Mouse (Mus musculus) ES-E14 (cell line): ENCODE results near the gene Trmt61a.

Experiments used
- HCFC1 ChIP-seq: IDR thresholded peaks from 2 replicates; pipeline ENCODE4 v1.6.1; 2012; ENCODE audit warnings: low read length, inconsistent platforms, borderline replicate concordance; ENCODE audit not compliant: insufficient read depth
- ZC3H11A ChIP-seq: IDR thresholded peaks from 2 replicates; pipeline ENCODE4 v1.6.1; 2012; ENCODE audit warnings: low read depth, mild to moderate bottlenecking, inconsistent platforms, low read length, borderline replicate concordance

DNA sequence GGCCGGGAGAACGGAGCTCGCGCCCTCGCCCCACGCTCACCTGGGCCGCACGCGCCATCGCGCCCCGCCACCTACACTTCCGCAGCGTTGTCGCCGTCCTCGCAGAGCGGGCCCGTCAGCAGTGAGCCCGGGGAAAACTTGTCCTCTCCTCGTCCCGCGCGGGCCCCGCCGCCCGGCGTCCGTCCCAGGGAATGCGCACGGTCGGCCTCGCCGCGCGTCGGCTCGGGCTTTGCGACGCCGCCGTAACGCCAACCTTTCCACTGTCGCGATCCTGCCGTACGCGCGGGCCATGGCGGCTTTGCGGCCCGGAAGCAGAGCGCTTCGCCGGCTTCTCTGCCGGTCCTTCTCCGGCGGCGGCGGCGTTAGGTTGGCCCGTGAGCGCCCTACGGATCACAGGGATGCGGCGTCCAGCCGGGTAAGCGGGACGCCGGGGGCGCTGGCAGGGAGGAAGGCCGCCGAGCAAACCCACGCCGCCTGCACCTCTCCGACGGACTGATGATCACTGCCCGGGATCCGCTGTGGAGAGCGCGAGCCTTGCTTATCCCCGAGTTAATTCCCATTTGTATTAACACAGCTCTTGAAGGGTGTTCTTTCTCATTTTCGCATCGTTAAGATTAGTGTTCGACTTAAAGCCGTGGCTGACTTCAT, 35.2 kb downstream of the Trmt61a start, which contains the start of the genes Bag5 and Apopt1:
- TF ChIP-seq HCFC1 (peak; percentile 71; the same call in 1 of the 2 replicates), ZC3H11A (no peak)
